Mouse (Mus musculus) cerebral cortex, adult 2 months (tissue): ENCODE data around the gene Tnfsf13b.

Experiments used
- WGBS: fragments of 180-500 bp; shearing (Covaris S2); methylation state at CpG from one replicate; pipeline ENCODE4 v1.1.7; 2018; 5-methylcytosine and 5-hydroxymethylcytosine counted together

Gene Tnfsf13b

DNA sequence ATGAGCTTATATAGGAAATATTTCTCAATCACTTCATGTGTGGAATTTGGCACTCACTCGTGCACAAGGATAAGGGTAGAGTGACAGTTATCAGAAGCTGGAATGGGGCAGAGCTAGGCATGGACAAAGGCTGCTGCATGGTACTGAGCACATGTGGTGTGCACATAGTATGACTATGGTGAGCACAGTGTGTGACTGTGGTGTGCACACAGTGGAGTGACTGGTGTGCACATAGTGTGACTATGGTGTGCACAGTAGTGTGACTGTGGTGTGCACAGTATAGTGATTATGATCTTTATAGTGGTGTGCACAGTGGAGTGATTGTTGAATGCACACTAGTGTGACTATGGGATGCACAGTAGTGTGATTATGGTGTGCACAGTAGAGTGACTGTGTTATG, 39.5 kb downstream of the Tnfsf13b start:
- 74% methylated on average over 1 of the region's 1 CpGs for WGBS

DNA sequence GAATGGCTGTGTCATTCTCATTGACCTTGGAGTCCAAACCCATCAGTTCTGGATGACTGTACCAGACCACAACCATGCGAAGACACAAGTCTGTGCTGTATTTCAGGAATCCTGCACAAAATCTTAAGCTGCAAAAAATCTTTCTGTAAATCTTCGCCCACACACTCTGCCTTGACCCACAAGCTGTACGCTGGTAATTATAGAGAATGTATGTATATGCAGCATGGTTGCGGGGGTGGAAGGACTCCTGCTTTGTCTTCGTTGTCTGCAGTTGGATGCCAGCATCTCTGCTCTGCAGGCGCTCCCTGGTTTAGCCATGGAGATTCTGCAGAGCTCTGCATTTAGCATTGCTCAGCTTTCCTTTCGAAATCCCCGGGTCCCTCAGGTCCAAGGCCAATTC, 42.9 kb downstream of the Tnfsf13b start:
- WGBS: 42% methylated on average over 8 of the region's 8 CpGs

DNA sequence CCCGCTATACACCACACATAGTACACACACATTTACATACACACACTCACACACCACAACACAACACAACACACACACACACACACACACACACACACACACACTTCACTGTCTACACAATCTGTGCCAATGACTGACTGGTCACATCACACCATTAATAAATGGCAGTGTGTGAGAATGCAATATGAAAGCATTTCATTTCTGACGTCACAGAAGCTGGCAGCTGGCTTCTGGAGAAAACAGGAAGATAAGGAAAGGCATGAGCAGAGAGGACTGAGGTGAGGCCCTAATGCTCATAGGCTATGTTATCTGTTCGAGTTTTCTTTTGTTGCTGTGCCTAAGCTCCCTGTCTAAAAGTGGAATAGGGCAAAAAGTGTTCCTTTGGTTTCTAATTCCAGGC, 45.3 kb downstream of the Tnfsf13b start:
- 58% methylated on average over 3 of the region's 3 CpGs for WGBS

DNA sequence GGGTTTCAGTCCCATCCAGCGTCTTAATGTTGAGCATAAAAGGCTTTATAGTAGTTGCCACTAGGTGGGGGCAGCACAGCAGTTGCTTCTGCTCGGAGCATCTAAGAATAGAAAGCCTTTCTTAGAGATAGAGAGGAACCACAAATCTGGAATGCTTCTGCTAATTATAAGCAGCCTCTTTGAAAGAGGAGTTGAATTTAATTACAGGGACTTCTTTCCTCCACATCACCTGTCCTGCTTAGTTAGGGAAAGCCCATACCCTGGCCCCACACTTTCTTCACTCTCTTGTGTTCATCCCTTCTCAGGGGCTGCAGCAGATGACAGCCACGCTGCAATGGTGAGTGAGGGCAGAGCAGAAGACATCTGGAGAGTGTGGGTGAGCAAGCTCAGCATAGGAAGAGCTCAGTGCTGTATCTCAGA, 47.3 kb downstream of the Tnfsf13b start:
- WGBS: 7% methylated on average over 3 of the region's 3 CpGs

DNA sequence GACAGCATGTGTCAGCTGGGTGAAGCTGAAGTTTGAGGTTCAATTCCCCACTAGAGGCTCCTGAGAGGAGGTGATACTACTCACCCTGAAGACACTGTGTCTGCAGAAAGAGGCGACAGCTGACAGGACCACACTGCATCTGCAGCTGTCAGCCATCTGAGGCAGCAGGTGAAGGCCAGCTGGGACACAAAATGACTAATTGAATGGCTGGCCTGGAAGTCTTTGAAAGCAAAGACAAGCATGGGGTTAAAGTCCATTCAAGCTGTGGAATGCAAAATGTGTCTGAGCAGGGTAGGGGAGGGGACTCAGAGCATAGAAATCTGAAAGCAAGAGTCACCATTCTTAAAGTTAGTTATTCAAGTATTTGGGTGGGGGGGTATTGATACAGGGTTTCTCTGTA, 54.7 kb downstream of the Tnfsf13b start:
- WGBS: 62% methylated on average over 1 of the region's 1 CpGs

DNA sequence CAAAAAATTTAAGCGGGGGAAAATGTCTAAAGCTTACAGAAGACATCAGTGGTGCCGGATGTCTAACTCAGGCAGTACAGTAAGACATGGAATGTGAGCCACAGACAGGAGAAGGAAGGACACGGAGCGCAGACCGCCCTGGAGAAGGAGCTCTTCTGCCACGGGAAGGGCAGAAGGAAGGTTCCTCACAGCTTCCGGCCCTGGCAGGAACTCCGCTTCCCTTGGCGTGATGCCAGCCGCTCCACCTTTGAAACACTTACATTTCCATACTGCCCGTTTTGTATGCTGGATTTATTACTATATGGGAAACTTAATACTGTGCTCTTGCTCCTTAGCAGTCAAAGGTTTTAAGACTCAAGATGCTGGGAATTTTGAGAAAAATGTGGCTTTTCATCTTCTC, 60.6 kb downstream of the Tnfsf13b start:
- WGBS: 47% methylated on average over 11 of the region's 11 CpGs

DNA sequence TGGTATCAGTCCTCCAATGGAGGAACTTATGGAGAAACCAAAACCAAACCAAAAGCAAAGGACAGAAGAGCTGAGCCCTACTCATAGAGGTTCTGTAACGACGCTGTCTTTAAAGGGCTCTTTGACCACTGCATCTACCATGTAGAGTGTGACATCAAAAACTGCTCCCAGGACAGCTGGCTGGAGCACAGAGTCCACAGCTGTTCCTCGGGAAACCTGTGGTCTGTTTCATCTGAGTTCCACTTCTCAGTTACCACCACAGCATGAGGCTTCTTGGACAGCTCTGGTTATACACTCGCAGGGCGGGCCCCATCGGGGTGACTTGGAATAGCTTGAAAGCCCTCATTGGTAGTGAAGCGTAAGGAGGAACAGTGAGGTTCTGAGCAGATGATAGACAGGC, 61.5 kb downstream of the Tnfsf13b start:
- 83% methylated on average over 7 of the region's 7 CpGs for WGBS

DNA sequence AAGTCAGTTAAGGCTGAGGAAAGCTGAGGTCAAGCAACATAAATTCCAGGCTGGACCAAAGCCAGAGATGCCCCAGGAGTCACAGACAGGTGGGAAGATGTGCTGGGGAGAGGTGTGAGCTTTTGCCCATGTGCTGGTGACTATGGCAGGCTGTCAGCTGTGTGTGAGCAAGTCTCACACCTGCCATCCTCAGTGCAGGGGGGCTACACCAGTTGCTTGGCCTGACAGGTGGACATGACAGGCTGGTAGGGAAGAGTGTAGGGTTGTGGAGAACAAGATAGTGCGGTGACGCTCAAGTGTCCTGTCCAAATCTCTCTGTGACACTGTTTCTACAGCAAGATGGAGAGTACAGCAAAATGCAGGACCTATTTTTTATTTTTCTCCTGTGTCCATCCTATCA, 66.1 kb downstream of the Tnfsf13b start:
- WGBS: 100% methylated on average over 2 of the region's 2 CpGs
